ENCODE assay signal across 24 mouse cellular contexts in genomic region chr6:5168158-5168557, GRCm38 (mm10). TPM values are rescaled to one million over a fixed set of nuclear protein-coding genes. Genes with fewer than 3 reads are reported as not detected.
"Had no signal": no experiment of that assay in that cellular context is flagged by ENCODE, and none has a peak within 500 bp of the region (broad histone marks: within the 10 kb centered on the region; RNA-seq: fewer than 3 reads in every experiment).

No protein-coding gene starts in this region.

- H3K4me2 ChIP-seq: limb, embryonic 12.5 days; lung, embryonic 15.5 days; neural tube, embryonic 12.5 days; stomach, embryonic 15.5 days had no signal

- H3K36me3 ChIP-seq: limb, embryonic 12.5 days; liver, embryonic 13.5 days; lung, embryonic 15.5 days; midbrain, embryonic 12.5 days; neural tube, embryonic 12.5 days; stomach, embryonic 15.5 days had no signal

- H3K27ac ChIP-seq: kidney, postnatal 0 days; limb, embryonic 12.5 days; liver, embryonic 13.5 days; neural tube, embryonic 12.5 days; stomach, embryonic 15.5 days had no signal

- H3K27me3 ChIP-seq: limb, embryonic 12.5 days; liver, embryonic 13.5 days; lung, embryonic 15.5 days; megakaryocyte, embryonic 14.5 days; midbrain, embryonic 12.5 days; neural tube, embryonic 12.5 days; stomach, embryonic 15.5 days had no signal

- ATAC-seq: liver, postnatal 0 days had no signal

- H3K4me3 ChIP-seq: limb, embryonic 12.5 days; liver, embryonic 13.5 days; lung, embryonic 15.5 days; neural tube, embryonic 12.5 days; stomach, embryonic 15.5 days had no signal

- H3K9ac ChIP-seq: limb, embryonic 12.5 days; liver, embryonic 13.5 days; liver, postnatal 0 days; lung, embryonic 15.5 days; midbrain, embryonic 12.5 days; neural tube, embryonic 12.5 days; stomach, embryonic 15.5 days had no signal

- H3K9me3 ChIP-seq: limb, embryonic 12.5 days; liver, embryonic 13.5 days; lung, embryonic 15.5 days; megakaryocyte, embryonic 14.5 days; midbrain, embryonic 12.5 days; neural tube, embryonic 12.5 days; stomach, embryonic 15.5 days had no signal

- DNase-seq: kidney, adult 9 months; kidney, postnatal 36 days; layer of hippocampus, postnatal 36 days; liver; liver, embryonic 13.5 days; liver, postnatal 0 days; lung, postnatal 14 days; right cerebral cortex, postnatal 4 days; thymus, adult 2 months; thymus, postnatal 25 days had no signal

RNA-seq across cellular contexts. Expression of gene Pon1, which starts 25.6 kb away (rescaled TPM):
- total RNA-seq: layer of hippocampus, adult 8-10 months; layer of hippocampus, postnatal 36 days; left cerebral cortex, adult 8-10 months; left cerebral cortex, postnatal 25 days; monocyte, adult 5-6 weeks; neutrophil, adult 5-6 weeks had no signal
- polyA plus RNA-seq: limb, embryonic 12.5 days; lung, embryonic 15.5 days; macrophage; midbrain, embryonic 12.5 days; neural tube, embryonic 12.5 days; testis, adult 2 months had no signal
